Mouse (Mus musculus): ENCODE data around the gene Gm8279.
"Not testable (repeated sequence)": the region's sequence is repeated elsewhere in the genome, so short reads cannot be mapped to it uniquely, and the experiment has no call there.

The Gm8279 gene

GRCm38 (mm10) chr14:5131219-5131618 lies at the start of gene Gm8279:
TSS of gene Gm8279 (plus strand) at chr14:5131519.
- not testable (repeated sequence) for DNase-seq (ENCODE audit: low read depth in 1 of 2, low spot score in 2 of 2)

- DNase-seq (ENCODE audit: low read depth in 1 of 2, low spot score in 2 of 2), result not testable (repeated sequence)
Measured at GRCm38 (mm10) chr14:5164235-5164634, 32.9 kb downstream of the Gm8279 start, which contains the start of gene Gm3317. TSS of gene Gm3317 (plus strand) at chr14:5164535.

GRCm38 (mm10) chr14:5185493-5185892 lies 54.2 kb downstream of the Gm8279 start, which contains the start of gene Gm8271:
TSS of gene Gm8271 (plus strand) at chr14:5185793.
- DNase-seq (ENCODE audit: low read depth in 1 of 2, low spot score in 2 of 2), result not testable (repeated sequence)

Measured in monocyte, adult 2 months (primary cell).